Mouse (Mus musculus): Measurements from ENCODE around the gene Rtn4.

DNA sequence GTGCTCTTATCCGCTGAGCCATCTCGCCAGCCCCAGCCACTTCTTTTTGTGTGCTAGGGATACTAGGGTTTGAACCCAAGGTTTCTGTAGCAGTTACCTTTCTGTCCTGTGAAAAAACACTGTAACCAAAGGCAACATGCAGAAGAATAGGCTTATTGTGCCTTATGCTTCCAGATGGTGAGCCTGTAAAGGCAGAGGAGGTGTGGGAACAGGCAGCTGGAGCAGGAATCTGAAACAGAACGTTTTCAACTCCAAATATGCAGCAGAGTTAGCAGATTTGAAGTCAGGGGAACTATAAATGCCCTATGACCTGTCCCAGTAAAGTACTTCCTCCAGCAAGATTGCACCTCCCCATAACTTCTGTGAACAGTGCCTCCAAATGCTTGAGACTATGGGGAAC is 12.0 kb upstream of the Rtn4 start:
- TF ChIP-seq POLR2A (IDR thresholded peaks at IDR 0.05; ENCODE audit: low read depth, low read length) (no peak), CTCF (IDR thresholded peaks at IDR 0.05; ENCODE audit: borderline replicate concordance, insufficient read depth, low read length) (no peak)
